Mouse (Mus musculus) cortical plate, adult 2 months (tissue): ENCODE measurements around the gene Gm49325.

ENCODE experiments used
- CTCF ChIP-seq: fragments of 200-500 bp; IDR thresholded peaks from 2 replicates; pipeline ENCODE4 v1.5.1; 2011; ENCODE audit warnings: mild to moderate bottlenecking, control low read depth, low read length; ENCODE audit not compliant: insufficient read depth; ENCODE audit errors: extremely low read depth
- POLR2A ChIP-seq: fragments of 200-500 bp; IDR thresholded peaks from 2 replicates; pipeline ENCODE4 v1.6.1; 2011; ENCODE audit warnings: mild to moderate bottlenecking, low read length, control low read depth; ENCODE audit not compliant: insufficient read depth; ENCODE audit errors: extremely low read depth

- TF ChIP-seq CTCF (no peak), POLR2A (no peak)
Observed at GRCm38 (mm10) chr10:77583795-77584422, 22.1 kb upstream of the Gm49325 start.
